Mouse (Mus musculus): ENCODE measurements around the gene Cmc1. TPM values are rescaled to one million over a fixed set of nuclear protein-coding genes. Genes with fewer than 3 reads are reported as not detected.

Gene Cmc1
- polyA plus RNA-seq, 1 experiment from 2014 or later, result 14.8 TPM

- no peak for ATAC-seq (ENCODE audit: low read depth)
- H3K27me3 ChIP-seq (ENCODE audit: control insufficient read depth, insufficient read depth, low read depth, low read length), result no peaks in the 10 kb centered on the region
- H3K4me3 ChIP-seq (ENCODE audit: low read depth, low read length), result no peak overlapping the region
- H3K36me3 ChIP-seq (ENCODE audit: control insufficient read depth, insufficient read depth), result no peaks in the 10 kb centered on the region
- H3K9me3 ChIP-seq (replicated peaks; ENCODE audit: control insufficient read depth, low read length), result no peaks in the 10 kb centered on the region
- 26% methylated on average over 1 of the region's 1 CpGs for WGBS (ENCODE audit: insufficient replicate concordance)
- no peak overlapping the region for H3K9ac ChIP-seq (ENCODE audit: low read depth, low read length)
- no peak overlapping the region for H3K4me2 ChIP-seq (ENCODE audit: low read depth, low read length)
- H3K27ac ChIP-seq (ENCODE audit: low read length), result no peak overlapping the region
- H3K4me1 ChIP-seq (ENCODE audit: control insufficient read depth, low read depth, low read length), result no peaks in the 10 kb centered on the region
Measured at GRCm38 (mm10) chr9:118030252-118030651, 119.7 kb downstream of the Cmc1 start.

- Histone ChIP-seq H3K27ac (ENCODE audit: low read length) (no peak overlapping the region), H3K4me3 (ENCODE audit: low read depth, low read length) (no peak overlapping the region), H3K27me3 (ENCODE audit: control insufficient read depth, insufficient read depth, low read depth, low read length) (no peaks in the 10 kb centered on the region), H3K36me3 (ENCODE audit: control insufficient read depth, insufficient read depth) (no peaks in the 10 kb centered on the region), H3K9me3 (replicated peaks; ENCODE audit: control insufficient read depth, low read length) (no peaks in the 10 kb centered on the region), H3K4me1 (ENCODE audit: control insufficient read depth, low read depth, low read length) (no peaks in the 10 kb centered on the region), H3K9ac (ENCODE audit: low read depth, low read length) (no peak overlapping the region), H3K4me2 (ENCODE audit: low read depth, low read length) (no peak overlapping the region)
- ATAC-seq (ENCODE audit: low read depth), result no peak
- 30% methylated on average over 4 of the region's 4 CpGs for WGBS (ENCODE audit: insufficient replicate concordance)
Measured at GRCm38 (mm10) chr9:118029490-118029889, 120.5 kb downstream of the Cmc1 start.

GRCm38 (mm10) chr9:118024966-118025365 lies 125.0 kb downstream of the Cmc1 start:
- 52% methylated on average over 2 of the region's 2 CpGs for WGBS (ENCODE audit: insufficient replicate concordance)
- no peak overlapping the region for H3K9ac ChIP-seq (ENCODE audit: low read depth, low read length)
- no peaks in the 10 kb centered on the region for H3K4me1 ChIP-seq (ENCODE audit: control insufficient read depth, low read depth, low read length)
- no peak overlapping the region for H3K4me3 ChIP-seq (ENCODE audit: low read depth, low read length)
- H3K27ac ChIP-seq (ENCODE audit: low read length), result no peak overlapping the region
- ATAC-seq (ENCODE audit: low read depth), result no peak
- H3K36me3 ChIP-seq (ENCODE audit: control insufficient read depth, insufficient read depth), result no peaks in the 10 kb centered on the region
- H3K9me3 ChIP-seq (replicated peaks; ENCODE audit: control insufficient read depth, low read length), result no peaks in the 10 kb centered on the region
- H3K27me3 ChIP-seq (ENCODE audit: control insufficient read depth, insufficient read depth, low read depth, low read length), result no peaks in the 10 kb centered on the region
- H3K4me2 ChIP-seq (ENCODE audit: low read depth, low read length), result no peak overlapping the region

Other genes starting within 250 kb of the Cmc1 start
- 31.2 and 33.0 TPM in 2 replicates for gene Azi2, start 109.7 kb downstream of the Cmc1 start, polyA plus RNA-seq (2015; fragmentation: Nextera tagmentation; extraction: Ambion mirVana)

All from liver, embryonic 16.5 days (tissue).